Mouse (Mus musculus): ENCODE results near the gene Eloa. TPM values are rescaled to one million over a fixed set of nuclear protein-coding genes. Genes with fewer than 3 reads are reported as not detected.

Eloa gene
- polyA plus RNA-seq, 1 experiment from 2014 or later = 29.7 TPM

- Histone ChIP-seq H3K4me3 (ENCODE audit: low read depth, low read length) (no peak overlapping the region), H3K4me1 (ENCODE audit: control insufficient read depth, insufficient read depth, low read length) (no peaks in the 10 kb centered on the region)
- WGBS = 96% methylated on average over 6 of the region's 6 CpGs
Observed at GRCm38 (mm10) chr4:135993941-135994340, 27.6 kb downstream of the Eloa start.

GRCm38 (mm10) chr4:135987714-135988113, 33.8 kb downstream of the Eloa start:
- H3K27me3 ChIP-seq (ENCODE audit: control insufficient read depth, insufficient read depth, low read length) = no peaks in the 10 kb centered on the region
- no peaks in the 10 kb centered on the region for H3K9me3 ChIP-seq (ENCODE audit: control insufficient read depth, low read length)
- H3K27ac ChIP-seq (ENCODE audit: low read depth, low read length) = no peak overlapping the region; the same call in 1 of the 2 replicates
- no peaks in the 10 kb centered on the region for H3K36me3 ChIP-seq (ENCODE audit: control insufficient read depth, insufficient read depth, low read length)
- peak overlapping the region; percentile 91 for H3K4me2 ChIP-seq (ENCODE audit: low read depth, low read length)
- 68% methylated on average over 9 of the region's 9 CpGs for WGBS
- no peak for ATAC-seq (ENCODE audit: low read depth)
- peaks cover 14% of the 10 kb centered on the region for H3K4me1 ChIP-seq (ENCODE audit: control insufficient read depth, insufficient read depth, low read length)
- peak overlapping the region; percentile 92; the same call in 1 of the 2 replicates for H3K4me3 ChIP-seq (ENCODE audit: low read depth, low read length)
- H3K9ac ChIP-seq (replicated peaks; ENCODE audit: low read depth, low read length) = no peak overlapping the region; the same call in 1 of the 2 replicates

More at GRCm38 (mm10) chr4:135993941-135994340, 27.6 kb downstream of the Eloa start:
- no peaks in the 10 kb centered on the region for H3K9me3 ChIP-seq (ENCODE audit: control insufficient read depth, low read length)
- no peak overlapping the region for H3K9ac ChIP-seq (replicated peaks; ENCODE audit: low read depth, low read length)
- ATAC-seq (ENCODE audit: low read depth) = no peak
- H3K36me3 ChIP-seq (ENCODE audit: control insufficient read depth, insufficient read depth, low read length) = no peaks in the 10 kb centered on the region
- H3K27ac ChIP-seq (ENCODE audit: low read depth, low read length) = no peak overlapping the region
- H3K27me3 ChIP-seq (ENCODE audit: control insufficient read depth, insufficient read depth, low read length) = no peaks in the 10 kb centered on the region
- H3K4me2 ChIP-seq (ENCODE audit: low read depth, low read length) = no peak overlapping the region

GRCm38 (mm10) chr4:135986943-135987710, 34.4 kb downstream of the Eloa start, which contains the start of gene Pithd1:
Pithd1 (minus strand) TSS chr4:135987264.
- peak within 1 kb of the TSS; percentile 86 for H3K9ac ChIP-seq (replicated peaks; ENCODE audit: low read depth, low read length)
- ATAC-seq (ENCODE audit: low read depth) = peak; percentile 94
- H3K36me3 ChIP-seq (ENCODE audit: control insufficient read depth, insufficient read depth, low read length) = no peaks in the 10 kb centered on the region
- H3K27me3 ChIP-seq (ENCODE audit: control insufficient read depth, insufficient read depth, low read length) = no peaks in the 10 kb centered on the region
- peak within 1 kb of the TSS; percentile 87 for H3K27ac ChIP-seq (ENCODE audit: low read depth, low read length)
- H3K4me3 ChIP-seq (ENCODE audit: low read depth, low read length) = peak within 1 kb of the TSS; percentile 92
- no peaks in the 10 kb centered on the region for H3K9me3 ChIP-seq (ENCODE audit: control insufficient read depth, low read length)
- WGBS = under 1% methylated on average over 54 of the region's 81 CpGs
- peaks cover 14% of the 10 kb centered on the region for H3K4me1 ChIP-seq (ENCODE audit: control insufficient read depth, insufficient read depth, low read length)
- peak within 1 kb of the TSS; percentile 91 for H3K4me2 ChIP-seq (ENCODE audit: low read depth, low read length)

GRCm38 (mm10) chr4:135986301-135986942, 35.1 kb downstream of the Eloa start:
- Histone ChIP-seq H3K4me2 (ENCODE audit: low read depth, low read length) (peak overlapping the region; percentile 91), H3K4me3 (ENCODE audit: low read depth, low read length) (peak overlapping the region; percentile 92), H3K36me3 (ENCODE audit: control insufficient read depth, insufficient read depth, low read length) (0 out of 2 replicates have a peak, but pooled peaks cover 4% of the 10 kb centered on the region), H3K27ac (ENCODE audit: low read depth, low read length) (peak overlapping the region; percentile 87), H3K9ac (replicated peaks; ENCODE audit: low read depth, low read length) (peak overlapping the region; percentile 86), H3K9me3 (ENCODE audit: control insufficient read depth, low read length) (no peaks in the 10 kb centered on the region), H3K27me3 (ENCODE audit: control insufficient read depth, insufficient read depth, low read length) (no peaks in the 10 kb centered on the region), H3K4me1 (ENCODE audit: control insufficient read depth, insufficient read depth, low read length) (peaks cover 14% of the 10 kb centered on the region)
- 8% methylated on average over 16 of the region's 23 CpGs for WGBS
- ATAC-seq (ENCODE audit: low read depth) = no peak; the same call in 1 of the 2 replicates

GRCm38 (mm10) chr4:135985769-135986168, 35.8 kb downstream of the Eloa start:
- no peak overlapping the region for H3K27ac ChIP-seq (ENCODE audit: low read depth, low read length)
- H3K4me1 ChIP-seq (ENCODE audit: control insufficient read depth, insufficient read depth, low read length) = peaks cover 14% of the 10 kb centered on the region
- WGBS = 91% methylated on average over 7 of the region's 7 CpGs
- no peak overlapping the region for H3K9ac ChIP-seq (replicated peaks; ENCODE audit: low read depth, low read length)
- peak overlapping the region; percentile 91 for H3K4me2 ChIP-seq (ENCODE audit: low read depth, low read length)
- peak overlapping the region; percentile 92 for H3K4me3 ChIP-seq (ENCODE audit: low read depth, low read length)
- H3K9me3 ChIP-seq (ENCODE audit: control insufficient read depth, low read length) = no peaks in the 10 kb centered on the region
- no peaks in the 10 kb centered on the region for H3K27me3 ChIP-seq (ENCODE audit: control insufficient read depth, insufficient read depth, low read length)
- no peak for ATAC-seq (ENCODE audit: low read depth)
- 0 out of 2 replicates have a peak, but pooled peaks cover 4% of the 10 kb centered on the region for H3K36me3 ChIP-seq (ENCODE audit: control insufficient read depth, insufficient read depth, low read length)

GRCm38 (mm10) chr4:135985193-135985592, 36.4 kb downstream of the Eloa start:
- Histone ChIP-seq H3K27ac (ENCODE audit: low read depth, low read length) (no peak overlapping the region), H3K9me3 (ENCODE audit: control insufficient read depth, low read length) (no peaks in the 10 kb centered on the region), H3K9ac (replicated peaks; ENCODE audit: low read depth, low read length) (no peak overlapping the region), H3K36me3 (ENCODE audit: control insufficient read depth, insufficient read depth, low read length) (0 out of 2 replicates have a peak, but pooled peaks cover 4% of the 10 kb centered on the region), H3K4me1 (ENCODE audit: control insufficient read depth, insufficient read depth, low read length) (peaks cover 14% of the 10 kb centered on the region), H3K27me3 (ENCODE audit: control insufficient read depth, insufficient read depth, low read length) (no peaks in the 10 kb centered on the region), H3K4me3 (ENCODE audit: low read depth, low read length) (no peak overlapping the region), H3K4me2 (ENCODE audit: low read depth, low read length) (no peak overlapping the region)
- WGBS = 95% methylated on average over 5 of the region's 5 CpGs
- no peak for ATAC-seq (ENCODE audit: low read depth)

GRCm38 (mm10) chr4:135984556-135984955, 37.0 kb downstream of the Eloa start:
- 88% methylated on average over 5 of the region's 5 CpGs for WGBS
- no peak overlapping the region for H3K4me3 ChIP-seq (ENCODE audit: low read depth, low read length)

GRCm38 (mm10) chr4:135981524-135982063, 40.0 kb downstream of the Eloa start:
- Histone ChIP-seq H3K4me2 (ENCODE audit: low read depth, low read length) (no peak overlapping the region), H3K4me3 (ENCODE audit: low read depth, low read length) (no peak overlapping the region), H3K36me3 (ENCODE audit: control insufficient read depth, insufficient read depth, low read length) (peaks cover 13% of the 10 kb centered on the region), H3K9ac (replicated peaks; ENCODE audit: low read depth, low read length) (no peak overlapping the region), H3K27me3 (ENCODE audit: control insufficient read depth, insufficient read depth, low read length) (no peaks in the 10 kb centered on the region), H3K9me3 (ENCODE audit: control insufficient read depth, low read length) (no peaks in the 10 kb centered on the region), H3K27ac (ENCODE audit: low read depth, low read length) (no peak overlapping the region), H3K4me1 (ENCODE audit: control insufficient read depth, insufficient read depth, low read length) (peaks cover 11% of the 10 kb centered on the region)
- ATAC-seq (ENCODE audit: low read depth) = no peak
- WGBS = 74% methylated on average over 7 of the region's 7 CpGs

More at GRCm38 (mm10) chr4:135984556-135984955, 37.0 kb downstream of the Eloa start:
- Histone ChIP-seq H3K27me3 (ENCODE audit: control insufficient read depth, insufficient read depth, low read length) (no peaks in the 10 kb centered on the region), H3K4me1 (ENCODE audit: control insufficient read depth, insufficient read depth, low read length) (peaks cover 14% of the 10 kb centered on the region), H3K4me2 (ENCODE audit: low read depth, low read length) (no peak overlapping the region), H3K9ac (replicated peaks; ENCODE audit: low read depth, low read length) (no peak overlapping the region), H3K27ac (ENCODE audit: low read depth, low read length) (no peak overlapping the region), H3K9me3 (ENCODE audit: control insufficient read depth, low read length) (no peaks in the 10 kb centered on the region), H3K36me3 (ENCODE audit: control insufficient read depth, insufficient read depth, low read length) (0 out of 2 replicates have a peak, but pooled peaks cover 4% of the 10 kb centered on the region)
- no peak for ATAC-seq (ENCODE audit: low read depth)
